Mouse (Mus musculus) lung, embryonic 16.5 days (tissue): ENCODE data around the gene Actr10. TPM values are rescaled to one million over a fixed set of nuclear protein-coding genes. Genes with fewer than 3 reads are reported as not detected.

Experiments used
- ATAC-seq: fragments of 200-750 bp; cut with Nextera tagmentation; 2 replicates; pipeline ENCODE4 v1.8.0; 2017; ENCODE audit warnings: low read depth, mild to moderate bottlenecking, moderate library complexity
- H3K27ac ChIP-seq: fragments of 300-500 bp; sonication (generic); 2 replicates; pipeline ENCODE4 v1.5.1; 2014; ENCODE audit warnings: mild to moderate bottlenecking, control low read depth, low read length
- H3K27me3 ChIP-seq: fragments of 300-500 bp; sonication (generic); 2 replicates; pipeline ENCODE4 v1.6.1; 2014; ENCODE audit warnings: low read depth, low read length, mixed read lengths; ENCODE audit not compliant: control insufficient read depth, insufficient read depth
- H3K36me3 ChIP-seq: fragments of 300-500 bp; sonication (generic); 2 replicates; pipeline ENCODE4 v1.6.1; 2014; ENCODE audit warnings: low read length; ENCODE audit not compliant: control insufficient read depth, insufficient read depth
- H3K4me1 ChIP-seq: fragments of 300-500 bp; sonication (generic); replicated peaks from 2 replicates; pipeline ENCODE4 v1.6.1; 2014; ENCODE audit warnings: low read length, mixed read lengths; ENCODE audit not compliant: control insufficient read depth, insufficient read depth
- H3K4me2 ChIP-seq: fragments of 300-500 bp; sonication (generic); 2 replicates; pipeline ENCODE4 v1.6.1; 2014; ENCODE audit warnings: low read depth, low read length, control low read depth
- H3K4me3 ChIP-seq: fragments of 300-500 bp; sonication (generic); 2 replicates; pipeline ENCODE4 v1.5.1; 2014; ENCODE audit warnings: mild to moderate bottlenecking, low read length, control low read depth
- H3K9ac ChIP-seq: fragments of 300-500 bp; sonication (generic); 2 replicates; pipeline ENCODE4 v1.6.1; 2014; ENCODE audit warnings: low read length, control low read depth
- H3K9me3 ChIP-seq: fragments of 300-500 bp; sonication (generic); 2 replicates; pipeline ENCODE4 v1.6.1; 2016; ENCODE audit warnings: low read length; ENCODE audit not compliant: control insufficient read depth
- WGBS: fragments of 180-500 bp; shearing (Covaris S2); extraction: QIAGEN DNeasy Blood & Tissue Kit; methylation state at CpG from one replicate; pipeline ENCODE4 v1.1.7; 2014; 5-methylcytosine and 5-hydroxymethylcytosine counted together
- polyA plus RNA-seq: library from polyadenylated mRNA; unstranded; fragments of >200 nt; fragmentation: Nextera tagmentation; extraction: Ambion mirVana; gene quantifications from 2 replicates; pipeline ENCODE4 v1.2.1, GENCODE M21; 2015

Actr10 gene
- polyA plus RNA-seq, 1 experiment from 2014 or later: 232 TPM

GRCm38 (mm10) chr12:71003760-71004426 lies 66.2 kb downstream of the Actr10 start:
- Histone ChIP-seq H3K4me1 (peaks cover 7% of the 10 kb centered on the region), H3K27ac (no peak overlapping the region), H3K9ac (no peak overlapping the region), H3K36me3 (peaks cover 39% of the 10 kb centered on the region), H3K4me3 (no peak overlapping the region), H3K27me3 (no peaks in the 10 kb centered on the region), H3K4me2 (no peak overlapping the region), H3K9me3 (no peaks in the 10 kb centered on the region)
- ATAC-seq: no peak
- 86% methylated on average over 5 of the region's 6 CpGs for WGBS

GRCm38 (mm10) chr12:71006141-71006540 lies 68.5 kb downstream of the Actr10 start:
- no peaks in the 10 kb centered on the region for H3K27me3 ChIP-seq
- H3K27ac ChIP-seq: no peak overlapping the region
- ATAC-seq: no peak
- peaks cover 42% of the 10 kb centered on the region for H3K36me3 ChIP-seq
- no peak overlapping the region for H3K4me2 ChIP-seq
- H3K9me3 ChIP-seq: no peaks in the 10 kb centered on the region
- 92% methylated on average over 6 of the region's 6 CpGs for WGBS
- 0 out of 2 replicates have a peak, but pooled peaks cover 3% of the 10 kb centered on the region for H3K4me1 ChIP-seq
- H3K4me3 ChIP-seq: no peak overlapping the region
- H3K9ac ChIP-seq: no peak overlapping the region

- Histone ChIP-seq H3K9ac (no peak overlapping the region), H3K27ac (peak overlapping the region; percentile 29; the same call in 1 of the 2 replicates), H3K27me3 (no peaks in the 10 kb centered on the region), H3K36me3 (peaks cover 42% of the 10 kb centered on the region), H3K9me3 (no peaks in the 10 kb centered on the region), H3K4me1 (peaks cover 4% of the 10 kb centered on the region; the same call in 1 of the 2 replicates), H3K4me3 (no peak overlapping the region), H3K4me2 (no peak overlapping the region)
- 31% methylated on average over 7 of the region's 7 CpGs for WGBS
- peak; percentile 77 for ATAC-seq
Measured at GRCm38 (mm10) chr12:71006901-71007300, 69.2 kb downstream of the Actr10 start.

- Histone ChIP-seq H3K27me3 (no peaks in the 10 kb centered on the region), H3K27ac (no peak overlapping the region), H3K4me3 (no peak overlapping the region), H3K9ac (no peak overlapping the region), H3K4me1 (peaks cover 20% of the 10 kb centered on the region), H3K4me2 (no peak overlapping the region), H3K9me3 (no peaks in the 10 kb centered on the region), H3K36me3 (peaks cover 34% of the 10 kb centered on the region)
- ATAC-seq: peak; percentile 52; the same call in 1 of the 2 replicates
- WGBS: 41% methylated on average over 4 of the region's 4 CpGs
Measured at GRCm38 (mm10) chr12:71009769-71010168, 72.1 kb downstream of the Actr10 start.

Other genes with a start within 250 kb of the Actr10 start
- gene Frmd6, start 112.3 kb upstream of the Actr10 start, polyA plus RNA-seq: 36.4 and 38.9 TPM in 2 replicates
- 582 and 594 TPM in 2 replicates for gene Psma3, start 36.8 kb downstream of the Actr10 start, polyA plus RNA-seq
- 44.7 and 47.7 TPM in 2 replicates for gene Arid4a, start 78.1 kb downstream of the Actr10 start, polyA plus RNA-seq
- 1.3 and 1.6 TPM in 2 replicates for gene Tomm20l, start 173.6 kb downstream of the Actr10 start, polyA plus RNA-seq
- 59.0 and 59.6 TPM in 2 replicates for gene Timm9, start 198.8 kb downstream of the Actr10 start, polyA plus RNA-seq
- 15.5 and 18.4 TPM in 2 replicates for gene 2700049A03Rik, start 199.0 kb downstream of the Actr10 start, polyA plus RNA-seq